Mouse (Mus musculus) ES-E14 (cell line): ENCODE measurements around the gene Htr1b.

Experiments
- HCFC1 ChIP-seq: IDR thresholded peaks from 2 replicates; pipeline ENCODE4 v1.6.1; 2012; ENCODE audit warnings: low read length, inconsistent platforms, borderline replicate concordance; ENCODE audit not compliant: insufficient read depth
- MAFK ChIP-seq: IDR thresholded peaks from 2 replicates; pipeline ENCODE4 v1.6.1; 2014; ENCODE audit warnings: mild to moderate bottlenecking, low read depth, low read length, inconsistent platforms; ENCODE audit not compliant: insufficient read depth
- ZC3H11A ChIP-seq: IDR thresholded peaks from 2 replicates; pipeline ENCODE4 v1.6.1; 2012; ENCODE audit warnings: low read depth, mild to moderate bottlenecking, inconsistent platforms, low read length, borderline replicate concordance

- TF ChIP-seq MAFK (no peak), HCFC1 (no peak), ZC3H11A (no peak)
These were observed 10.8 kb downstream of the Htr1b start for GRCm38 (mm10) chr9:81622873-81623272.
